Mouse (Mus musculus) monocyte, adult 5-6 weeks (primary cell): ENCODE results near the gene Fam208a. TPM values are rescaled to one million over a fixed set of nuclear protein-coding genes. Genes with fewer than 3 reads are reported as not detected.

Experiments used
- ATAC-seq: fragments of 153-309, 156-312 bp; replicated peaks from 2 replicates; pipeline ENCODE4 v1.8.0; 2017; ENCODE audit warnings: mild to moderate bottlenecking; ENCODE audit not compliant: low TSS enrichment, insufficient number of reproducible peaks, severe bottlenecking, poor library complexity, low FRiP score
- total RNA-seq: library from RNA; stranded (forward); fragments of 200-1000, 200-491, 200-594 nt; gene quantifications from 3 replicates; pipeline ENCODE4 v1.2.3, GENCODE M21; 2017

Fam208a gene
- total RNA-seq, 1 experiment from 2014 or later = 53.9 TPM

DNA sequence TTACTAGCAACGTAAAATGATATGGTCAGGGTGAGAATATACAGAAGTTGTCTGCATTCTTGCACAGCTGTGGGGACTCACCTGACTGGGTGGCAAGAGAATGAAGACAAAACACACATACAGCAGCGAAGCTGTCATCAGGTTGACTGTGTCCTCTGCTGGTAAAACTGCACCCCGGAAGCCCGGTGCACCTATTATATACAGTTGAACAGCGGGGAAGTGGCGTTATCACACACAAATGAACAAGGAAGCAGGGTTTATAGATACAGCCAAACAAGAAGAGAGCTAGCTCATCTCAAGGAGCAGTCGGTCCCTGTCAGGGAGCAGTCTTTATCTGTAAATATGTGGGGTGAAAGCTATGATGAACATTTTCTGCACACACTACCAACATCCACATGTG is 17.1 kb upstream of the Fam208a start:
- ATAC-seq = no peak

DNA sequence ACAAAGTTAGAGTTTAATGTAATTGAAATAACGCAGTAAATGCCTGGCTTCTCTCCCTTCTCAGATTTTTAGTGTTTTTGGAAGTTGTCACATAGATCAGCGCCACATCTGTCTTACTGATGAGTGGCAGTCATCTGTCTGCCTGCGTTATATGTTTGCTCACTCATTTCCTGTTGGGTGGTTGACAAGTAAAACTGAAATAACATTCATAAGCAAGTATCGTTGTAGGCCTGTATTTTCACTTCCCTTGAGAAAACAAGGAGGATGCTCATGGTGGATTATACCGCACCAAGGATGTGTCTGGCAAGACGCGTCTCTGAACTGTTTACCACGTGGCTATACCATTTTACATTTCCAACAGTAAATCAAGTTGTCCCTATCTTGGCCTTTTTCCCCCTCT is 15.9 kb upstream of the Fam208a start:
- ATAC-seq = peak; percentile 56

DNA sequence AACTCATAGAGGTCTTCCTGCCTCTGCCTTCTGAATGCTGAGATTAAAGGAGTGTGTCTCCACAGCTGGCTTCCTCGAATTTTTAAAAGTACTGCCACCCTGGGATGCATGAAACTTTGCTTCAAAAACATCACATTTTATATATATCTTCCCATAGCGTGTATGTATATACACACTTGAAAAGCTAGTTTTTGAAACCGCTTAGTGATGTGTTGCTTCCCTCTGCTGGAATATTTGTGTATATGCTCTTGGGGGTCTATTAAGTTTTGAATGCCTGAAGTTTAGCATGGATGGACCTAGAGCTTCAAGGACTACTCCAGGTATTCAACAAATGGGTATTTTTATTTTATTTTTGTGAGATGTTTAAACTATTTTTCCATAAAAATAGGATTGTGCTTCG is 14.7 kb upstream of the Fam208a start:
- peak; percentile 64 for ATAC-seq

DNA sequence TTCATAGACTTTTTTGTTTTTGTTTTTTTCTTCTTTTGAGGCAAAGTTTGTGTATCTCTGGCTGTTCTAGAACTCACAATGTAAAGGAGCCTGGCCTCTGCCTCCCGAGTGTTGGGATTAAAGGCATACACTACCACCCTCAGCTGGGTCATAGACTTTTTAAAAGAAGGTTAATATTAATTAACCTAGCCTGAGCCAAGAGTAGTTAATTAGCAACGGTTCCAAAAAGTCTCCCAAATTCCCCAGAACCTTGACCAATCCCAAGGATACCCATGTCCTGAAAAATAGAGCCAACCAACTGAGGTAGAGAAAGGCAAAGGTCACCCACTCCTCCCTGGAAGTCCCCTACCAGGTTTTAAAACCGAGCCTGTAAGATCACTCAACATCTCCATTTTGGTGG is 7.8 kb upstream of the Fam208a start:
- ATAC-seq = no peak

DNA sequence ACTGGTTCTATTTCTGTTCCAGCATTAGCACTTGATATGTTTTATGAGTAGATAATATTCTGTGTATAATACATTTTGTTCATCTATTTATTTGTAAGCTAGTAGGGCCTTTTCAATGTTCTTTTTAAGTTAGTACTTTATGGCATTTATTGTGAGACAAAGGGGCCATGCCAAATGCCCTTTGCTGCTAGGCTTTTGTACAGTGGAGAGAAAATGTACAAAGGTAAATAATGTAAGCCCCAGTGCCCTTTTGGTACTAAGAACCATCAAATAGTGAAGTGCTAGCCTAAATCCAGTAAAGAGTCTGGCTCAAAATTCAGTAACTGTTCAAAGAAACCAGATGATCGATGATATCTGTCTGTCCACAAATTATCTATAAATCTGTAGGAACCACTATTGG is 6.3 kb upstream of the Fam208a start:
- ATAC-seq = no peak

DNA sequence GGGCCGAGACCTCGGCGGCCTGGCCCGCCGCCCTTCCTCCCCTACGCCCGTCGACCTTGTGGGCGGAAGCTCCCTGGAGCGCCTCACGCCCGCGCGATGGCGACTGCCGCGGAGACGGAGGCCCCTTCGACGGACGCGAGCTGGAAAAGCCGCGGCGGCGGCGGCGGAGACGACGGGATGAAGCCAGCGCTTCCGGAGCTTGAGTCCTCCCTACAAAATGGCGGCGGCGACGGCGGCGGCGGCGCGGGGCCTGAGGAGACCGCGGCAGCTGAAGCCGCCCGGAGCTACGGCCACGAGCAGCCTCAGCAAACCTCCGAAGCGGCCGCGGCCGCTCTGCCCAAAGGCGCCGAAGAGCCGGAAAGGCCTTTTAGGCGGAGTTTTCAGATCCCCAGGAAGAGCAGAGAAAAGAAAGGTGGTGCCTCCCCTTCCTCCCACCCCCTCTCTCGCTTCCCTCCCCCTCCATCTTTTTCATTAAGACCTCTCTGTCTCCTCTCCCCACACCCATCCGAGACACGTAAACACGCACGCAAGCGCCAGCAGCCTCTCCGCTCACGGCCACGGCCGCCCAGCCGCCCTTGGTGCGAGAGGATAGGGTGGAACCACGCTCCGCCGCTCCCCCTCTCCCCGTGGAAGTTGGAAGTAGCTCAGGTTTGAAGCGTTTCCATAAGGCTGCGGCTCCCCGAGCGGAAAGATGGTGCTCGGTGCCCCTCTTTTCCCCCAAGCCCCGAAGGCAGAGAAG is 508 bp downstream of the Fam208a start:
- ATAC-seq = peak; percentile 83

DNA sequence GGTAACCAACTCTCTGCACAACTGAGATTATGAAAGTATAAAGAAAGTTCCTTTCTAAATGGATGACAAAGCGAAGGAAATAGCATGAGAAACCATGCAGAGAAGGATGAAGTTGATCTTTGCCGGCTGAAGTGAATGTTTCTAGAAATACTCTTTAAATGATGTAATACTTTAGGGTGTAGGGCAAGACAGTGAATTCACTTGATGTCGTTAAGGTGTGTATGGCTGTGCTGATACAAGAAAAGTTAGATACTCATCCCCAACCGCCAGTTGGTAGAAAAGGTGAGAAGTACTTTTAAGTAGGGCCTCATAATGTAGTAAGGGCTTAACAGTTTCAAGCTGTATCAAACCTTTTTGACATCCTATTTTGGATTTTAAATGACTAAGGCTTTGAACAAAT is 1.6 kb downstream of the Fam208a start:
- no peak for ATAC-seq

DNA sequence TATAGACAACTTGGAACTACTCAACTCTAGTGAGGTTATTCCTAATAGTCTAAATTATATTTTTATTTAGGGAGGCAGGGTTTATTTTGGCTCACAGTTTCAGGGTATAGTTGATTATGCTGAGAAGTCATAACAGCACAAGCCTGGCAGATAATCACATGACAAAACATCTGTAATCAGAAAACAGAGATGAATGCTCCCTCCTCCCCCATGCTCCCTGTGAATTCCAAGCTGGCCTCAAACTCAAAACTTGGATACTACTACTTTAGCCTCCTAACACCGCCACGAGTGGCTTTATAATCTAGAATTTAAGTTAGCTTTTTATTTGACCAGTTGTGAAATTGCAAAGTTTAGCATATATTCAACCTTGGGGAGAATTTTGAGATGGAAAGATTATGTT is 3.4 kb downstream of the Fam208a start:
- no peak for ATAC-seq

DNA sequence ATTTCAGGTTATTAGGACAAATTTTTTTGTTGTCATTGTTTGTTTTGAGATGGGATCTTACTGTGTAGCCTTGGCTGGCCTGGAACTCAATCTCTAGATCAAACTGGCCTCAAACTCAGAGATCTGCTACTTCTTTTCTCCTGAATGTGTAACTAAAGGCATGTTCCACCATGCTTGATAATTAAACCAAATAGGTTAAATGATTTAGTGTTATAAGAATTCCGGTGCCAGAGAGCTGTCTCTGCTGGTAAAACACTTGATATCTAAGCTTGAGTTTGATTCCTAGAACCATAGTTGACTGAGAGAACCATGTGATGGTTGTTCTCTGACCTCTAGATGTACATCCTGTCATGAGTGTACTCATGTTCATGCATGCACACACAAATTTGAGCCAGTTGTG is 7.5 kb downstream of the Fam208a start:
- no peak for ATAC-seq

DNA sequence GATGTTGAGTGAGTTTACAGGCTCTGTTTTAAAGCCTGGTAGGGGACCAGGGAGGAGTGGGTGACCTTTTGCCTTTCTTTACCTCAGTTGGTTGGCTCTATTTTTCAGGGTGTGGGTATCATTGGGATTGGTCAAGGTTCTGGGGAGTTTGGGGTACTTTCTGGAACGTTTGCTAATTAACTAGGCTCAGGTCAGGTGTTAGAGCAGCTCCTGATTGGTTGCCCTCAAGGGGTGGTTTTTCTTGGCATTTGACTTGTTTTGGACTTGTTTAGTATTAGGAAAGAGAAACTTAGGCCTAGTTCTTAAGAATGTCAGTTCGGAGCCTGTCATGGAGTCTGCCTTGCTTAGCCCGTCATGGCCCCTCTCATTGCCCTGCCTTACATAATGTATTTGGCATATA is 8.2 kb downstream of the Fam208a start:
- ATAC-seq = no peak

DNA sequence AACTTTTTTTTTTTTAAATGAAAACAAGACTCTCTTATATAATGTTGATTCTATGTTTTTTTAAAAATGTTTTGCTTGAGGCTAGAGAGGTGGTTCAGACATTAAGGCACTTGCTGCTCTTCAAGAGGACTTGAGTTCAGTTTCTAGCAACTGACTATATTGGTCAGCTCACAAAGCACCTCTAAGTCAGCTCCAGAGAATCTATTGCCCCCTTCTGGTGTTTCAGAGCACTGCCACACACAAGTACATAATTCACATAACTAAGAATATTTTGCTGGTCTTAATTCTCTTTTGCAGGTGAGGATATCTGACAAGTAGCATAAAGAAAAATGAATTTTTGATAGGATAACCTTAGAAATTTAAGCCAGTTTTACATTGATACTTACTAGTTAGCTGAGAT is 12.3 kb downstream of the Fam208a start:
- no peak for ATAC-seq

DNA sequence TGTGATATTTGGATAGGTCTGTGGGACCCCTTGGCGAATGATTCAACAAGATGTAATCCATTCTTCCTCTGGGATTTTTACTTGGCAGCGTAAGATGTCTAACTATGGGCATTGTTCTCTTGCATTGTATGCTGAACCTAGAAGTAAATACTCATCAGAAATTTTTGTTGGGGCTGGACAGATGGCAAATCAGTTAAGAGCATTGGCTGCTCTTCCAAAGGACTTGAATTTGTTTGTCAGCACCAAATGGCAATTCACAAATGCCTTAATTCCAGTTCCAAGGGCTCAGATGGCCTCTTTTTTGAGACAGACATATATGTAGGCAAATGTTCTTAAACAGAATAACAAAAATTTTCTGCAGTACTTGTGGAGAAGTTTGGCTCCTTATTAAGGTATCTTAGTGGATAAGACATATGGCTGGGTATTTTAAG is 16.2 kb downstream of the Fam208a start:
- ATAC-seq = no peak

DNA sequence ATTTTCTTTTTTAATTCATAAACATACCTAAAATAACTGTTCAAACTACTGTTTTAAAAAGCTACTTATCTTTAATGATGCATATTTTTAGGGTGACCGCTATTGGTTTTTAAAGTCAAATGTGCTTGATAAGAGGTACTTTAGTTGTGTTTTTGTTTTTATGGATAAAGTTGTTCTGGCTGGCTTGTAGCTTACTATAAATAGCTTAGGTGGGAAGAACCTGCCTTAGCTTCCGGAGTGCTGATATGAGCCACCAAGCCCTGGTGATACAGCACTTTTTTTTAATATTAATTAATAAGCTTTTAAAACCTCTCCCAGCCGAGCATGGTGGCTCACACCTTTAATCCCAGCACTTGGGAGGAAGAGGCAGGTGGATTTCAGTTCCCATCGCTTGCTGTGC is 18.3 kb downstream of the Fam208a start:
- ATAC-seq = no peak

DNA sequence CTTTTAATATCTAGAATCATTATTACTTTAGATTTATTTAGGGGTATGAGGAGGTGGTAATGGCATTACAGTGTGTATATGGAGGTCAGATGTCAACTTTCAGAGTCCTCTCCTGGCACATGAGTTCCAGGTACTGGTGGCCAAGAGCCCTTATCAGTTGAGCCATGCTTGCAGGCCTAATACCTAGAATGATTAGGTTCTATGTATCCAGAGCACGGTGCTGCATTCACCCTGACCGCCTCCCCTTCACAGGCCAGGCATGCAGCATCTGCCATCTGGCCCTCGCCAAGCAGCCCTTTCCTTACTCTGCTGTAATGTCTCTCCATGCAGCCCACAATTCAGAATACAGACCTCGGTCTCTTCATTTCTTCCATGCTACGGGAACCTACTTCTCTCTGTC is 62.8 kb downstream of the Fam208a start:
- ATAC-seq = no peak

DNA sequence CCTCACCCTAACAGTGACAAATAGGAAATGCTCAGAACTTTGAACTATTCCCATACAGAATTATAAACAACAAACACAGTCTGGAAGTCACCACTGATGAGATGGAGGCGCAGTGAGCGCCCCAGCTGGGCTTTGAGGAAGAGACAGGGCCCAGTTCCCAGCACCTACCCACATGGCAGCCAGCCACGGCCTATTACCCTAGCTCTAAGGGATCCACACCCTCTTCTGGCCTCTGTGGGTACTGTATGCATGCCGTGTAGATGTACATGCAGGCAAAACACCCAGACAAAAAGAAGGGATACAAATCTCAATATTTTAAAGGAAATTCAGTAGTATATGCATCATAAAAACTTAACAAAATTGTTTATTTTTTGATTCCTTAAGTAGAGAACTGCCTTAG is 64.9 kb downstream of the Fam208a start:
- no peak for ATAC-seq

DNA sequence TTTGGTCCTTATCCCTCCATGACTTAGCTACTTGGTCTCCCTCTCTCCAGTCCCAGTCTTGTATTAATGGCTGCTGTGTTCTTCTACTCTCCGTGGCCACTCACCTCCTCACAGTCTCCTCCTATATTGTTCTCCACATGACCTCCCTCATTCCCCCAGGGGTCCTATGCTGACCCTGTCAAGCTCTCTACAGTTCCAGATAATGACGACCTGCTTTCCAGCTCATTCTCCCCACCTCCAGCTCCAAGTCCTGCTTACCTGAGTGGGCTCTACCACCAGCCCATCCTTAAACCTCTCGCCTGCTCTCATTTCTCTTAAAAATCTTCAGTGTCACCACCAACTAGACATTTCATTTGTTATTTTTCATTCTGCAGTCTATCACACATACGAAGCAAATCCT is 72.5 kb downstream of the Fam208a start:
- no peak for ATAC-seq

DNA sequence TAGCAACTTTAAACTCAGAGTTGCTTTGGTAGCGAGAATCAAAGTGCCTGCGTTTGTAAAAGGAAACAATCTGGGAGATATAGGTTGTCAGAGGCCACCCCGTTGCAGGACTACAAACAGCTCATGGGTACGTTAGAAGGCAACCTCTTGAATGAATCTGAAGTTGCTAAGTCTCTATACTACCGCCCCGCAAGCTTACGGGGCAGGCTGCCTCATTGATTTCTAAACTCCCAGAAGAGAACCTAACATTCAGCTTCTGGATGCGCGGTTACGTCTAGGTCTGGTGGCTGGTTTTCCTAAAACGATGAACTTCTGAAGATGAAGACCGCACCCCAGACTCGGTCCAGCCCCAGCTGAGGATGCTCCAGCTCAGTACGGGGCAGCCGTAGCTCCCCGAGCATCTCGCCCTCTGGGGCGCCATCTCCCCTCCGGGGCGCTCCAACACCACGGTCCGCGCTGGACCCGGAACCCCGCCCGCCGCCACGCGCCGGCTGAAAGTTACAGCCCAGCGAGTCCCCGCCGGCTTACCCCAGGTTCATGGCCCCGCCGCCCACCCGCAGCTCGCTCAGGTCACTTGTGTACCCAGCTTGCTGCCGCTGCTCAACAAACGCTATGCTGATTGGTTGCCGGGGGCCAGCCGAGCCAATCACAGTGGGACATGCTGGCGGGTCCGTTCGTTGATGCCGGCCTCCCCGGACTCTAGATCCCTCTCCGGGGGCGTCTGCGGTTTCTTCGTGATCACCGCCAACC is 79.4 kb downstream of the Fam208a start, which contains the start of gene Ccdc66:
TSS of gene Ccdc66 (minus strand) at position 567 of the 750 bp plus-strand sequence.
- ATAC-seq = peak; percentile 94

DNA sequence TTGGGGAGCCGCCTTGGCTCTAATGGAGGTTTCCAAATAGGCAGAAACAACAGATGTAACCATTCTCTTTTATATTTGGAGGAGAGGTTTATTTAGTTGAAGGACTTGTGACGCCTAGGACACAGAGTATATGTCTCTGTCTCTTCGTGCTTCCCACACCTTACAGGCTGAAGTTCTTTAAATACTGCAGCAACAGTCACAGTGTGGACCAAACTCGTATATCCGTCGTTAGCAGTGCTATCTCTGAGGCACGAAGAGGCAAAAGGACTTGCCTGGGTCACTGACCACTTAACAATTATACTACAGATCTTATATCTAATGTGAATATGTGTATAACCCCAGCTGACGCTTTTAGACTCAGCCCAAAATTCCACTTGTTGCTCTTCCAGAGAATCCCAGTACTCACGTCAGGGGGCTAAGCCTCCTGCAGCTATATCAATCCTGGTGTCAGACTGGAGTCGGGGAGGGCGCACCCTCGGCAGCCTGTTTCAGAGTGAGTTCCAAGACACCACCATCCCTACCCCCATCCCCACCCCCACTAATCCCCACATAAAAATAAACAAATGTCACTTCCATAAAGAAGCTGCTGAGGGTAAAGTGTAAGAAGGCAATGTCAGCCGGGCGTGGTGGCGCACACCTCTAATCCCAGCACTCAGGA is 80.1 kb downstream of the Fam208a start:
- ATAC-seq = no peak

DNA sequence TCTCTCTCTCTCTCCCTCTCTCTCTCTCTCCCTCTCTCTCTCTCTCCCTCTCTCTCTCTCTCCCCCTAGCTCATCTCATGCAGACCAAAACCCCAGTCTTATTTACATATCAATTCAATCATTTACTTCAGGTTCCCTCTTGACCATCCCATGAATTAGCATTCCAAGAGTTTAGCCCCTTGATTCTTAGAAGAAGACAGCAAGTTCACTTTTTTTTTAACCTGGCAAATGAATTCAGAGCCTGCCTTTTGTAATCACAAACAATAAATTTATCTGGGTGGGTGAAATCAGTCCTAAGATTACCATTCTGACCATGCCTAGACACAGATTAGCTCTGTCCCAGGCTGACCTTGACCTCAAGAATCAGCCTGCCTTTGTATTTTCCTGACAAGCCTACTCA is 95.9 kb downstream of the Fam208a start:
- no peak for ATAC-seq
